Mouse (Mus musculus): ENCODE measurements at regions not wholly inside any gene's neighbourhood (a gene's known extent, or its start where the extent isn't known, plus 50 kb on each side); places are given as distances from the start of the nearest gene placed in this dataset.

DNA sequence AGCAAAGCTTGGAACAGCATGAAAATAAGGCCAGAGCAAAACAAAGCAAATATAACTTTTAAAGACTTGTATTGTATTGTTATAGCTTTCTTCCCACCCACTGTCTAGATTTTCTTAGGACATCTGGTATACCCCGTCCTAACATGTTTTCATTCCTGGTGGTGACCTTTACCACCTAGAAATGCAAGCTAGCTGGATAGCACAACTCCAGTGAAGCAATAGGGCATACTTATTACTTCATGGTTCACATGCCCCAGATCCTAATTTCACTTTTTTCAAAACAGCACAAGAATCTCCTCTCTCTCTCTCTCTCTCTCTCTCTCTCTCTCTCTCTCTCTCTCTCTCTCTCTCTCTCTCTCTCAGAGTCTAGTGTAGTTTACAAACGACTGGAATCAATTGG, 672.5 kb downstream of the Zfp706 start:
- Histone ChIP-seq H3K27me3 (replicated peaks) (no peaks in the 10 kb centered on the region), H3K4me3 (no peak overlapping the region), H3K9me3 (no peaks in the 10 kb centered on the region), H3K4me1 (no peaks in the 10 kb centered on the region), H3K4me2 (no peak overlapping the region), H3K36me3 (replicated peaks) (no peaks in the 10 kb centered on the region), H3K9ac (no peak overlapping the region), H3K27ac (no peak overlapping the region)
- ATAC-seq (replicated peaks), result no peak
- WGBS, result 77% methylated on average over 2 of the region's 2 CpGs

DNA sequence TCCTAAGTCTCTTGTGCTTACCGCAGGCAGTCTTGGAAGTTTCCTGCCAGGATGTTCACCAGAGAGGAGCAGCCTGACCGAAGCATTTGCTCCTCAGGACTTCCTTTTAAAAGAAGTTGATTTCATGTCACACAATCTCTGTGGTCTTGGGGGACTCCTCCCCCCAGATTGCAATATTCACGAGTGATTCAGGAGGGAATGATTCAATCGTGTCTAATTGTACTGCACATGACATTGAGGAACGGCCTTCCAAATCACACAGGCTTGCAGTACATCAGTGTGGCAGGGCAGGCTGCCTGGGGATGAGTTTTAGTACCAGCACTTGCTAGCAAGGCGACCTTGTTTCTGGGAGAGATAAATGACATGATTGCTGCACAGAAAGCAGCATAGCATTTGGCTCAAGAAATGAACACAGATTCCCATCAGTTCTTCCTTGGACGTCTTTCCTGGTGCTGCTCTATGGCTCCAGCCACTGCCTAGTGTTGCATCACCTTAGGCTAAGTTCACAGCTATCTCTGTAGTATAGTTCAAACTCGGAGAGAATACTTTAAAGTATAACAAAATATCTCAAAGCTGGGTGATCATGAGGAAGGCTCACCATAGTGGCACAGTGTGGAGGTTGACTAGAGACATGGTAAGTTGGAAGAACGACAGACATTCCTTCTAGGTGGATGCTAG, 673.0 kb downstream of the Zfp706 start:
- Histone ChIP-seq H3K4me3 (no peak overlapping the region), H3K36me3 (replicated peaks) (no peaks in the 10 kb centered on the region), H3K27ac (no peak overlapping the region), H3K27me3 (replicated peaks) (no peaks in the 10 kb centered on the region), H3K9me3 (no peaks in the 10 kb centered on the region), H3K4me2 (no peak overlapping the region), H3K4me1 (no peaks in the 10 kb centered on the region), H3K9ac (no peak overlapping the region)
- no peak for ATAC-seq (replicated peaks)
- 87% methylated on average over 9 of the region's 9 CpGs for WGBS

DNA sequence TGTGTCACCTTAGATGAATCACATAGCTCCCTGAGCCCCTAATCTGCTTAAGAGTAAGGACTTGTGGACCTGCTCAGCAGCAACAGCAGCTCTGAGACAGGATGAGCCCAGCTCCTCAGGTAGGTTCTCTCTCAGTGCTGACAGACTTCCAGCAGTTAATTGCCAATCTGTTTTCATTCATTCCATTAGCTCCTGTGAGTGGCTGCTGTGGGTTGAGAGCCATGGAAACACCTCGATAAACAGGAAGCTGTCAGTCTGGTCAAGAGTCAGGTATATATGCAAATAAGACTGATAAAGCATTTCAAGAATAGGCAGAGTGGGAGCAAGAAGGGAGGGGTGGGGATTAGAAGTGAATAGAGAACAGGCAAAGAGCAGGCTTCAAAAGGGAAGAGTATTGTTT, 673.7 kb downstream of the Zfp706 start:
- whole genome bisulfite sequencing, result 80% methylated on average over 1 of the region's 1 CpGs
- Histone ChIP-seq H3K36me3 (replicated peaks) (no peaks in the 10 kb centered on the region), H3K4me2 (no peak overlapping the region), H3K9ac (no peak overlapping the region), H3K4me1 (no peaks in the 10 kb centered on the region), H3K27me3 (replicated peaks) (no peaks in the 10 kb centered on the region), H3K4me3 (no peak overlapping the region), H3K27ac (no peak overlapping the region), H3K9me3 (no peaks in the 10 kb centered on the region)
- ATAC-seq (replicated peaks), result no peak

DNA sequence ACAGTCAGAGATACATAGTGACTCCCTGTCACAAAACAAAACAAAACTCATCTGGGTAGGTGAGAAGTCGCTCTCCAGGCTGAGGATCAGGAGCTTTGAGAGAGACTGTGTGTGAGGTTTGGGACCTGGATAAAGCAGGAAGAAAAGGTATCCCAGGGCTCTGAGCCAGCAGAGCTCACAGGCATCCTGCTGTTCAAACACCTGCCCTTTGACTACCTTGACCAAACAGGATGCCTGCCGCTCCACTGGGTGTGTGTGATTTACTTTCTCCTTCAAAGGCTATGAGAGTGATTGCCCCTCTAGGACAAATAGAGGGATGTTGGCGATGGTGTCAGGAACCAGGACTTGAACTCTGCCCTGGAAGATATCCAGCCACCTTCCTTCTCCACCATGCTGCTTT, 674.3 kb downstream of the Zfp706 start:
- Histone ChIP-seq H3K4me2 (no peak overlapping the region), H3K4me1 (no peaks in the 10 kb centered on the region), H3K4me3 (no peak overlapping the region), H3K9ac (no peak overlapping the region), H3K36me3 (replicated peaks) (no peaks in the 10 kb centered on the region), H3K27me3 (replicated peaks) (no peaks in the 10 kb centered on the region), H3K27ac (no peak overlapping the region), H3K9me3 (no peaks in the 10 kb centered on the region)
- no peak for ATAC-seq (replicated peaks)
- WGBS, result 78% methylated on average over 3 of the region's 3 CpGs
